Mouse (Mus musculus) embryonic facial prominence, embryonic 12.5 days (tissue): ENCODE measurements around the gene Park7. TPM values are rescaled to one million over a fixed set of nuclear protein-coding genes. Genes with fewer than 3 reads are reported as not detected.
"Not testable (repeated sequence)": the region's sequence is repeated elsewhere in the genome, so short reads cannot be mapped to it uniquely, and the experiment has no call there.

Experiments
- ATAC-seq: fragments of 200-750 bp; cut with Nextera tagmentation; 2 replicates; pipeline ENCODE4 v1.8.0; 2017; ENCODE audit not compliant: insufficient number of reproducible peaks, insufficient read depth, low FRiP score, low TSS enrichment
- H3K27ac ChIP-seq: fragments of 300-500 bp; sonication (generic); 2 replicates; pipeline ENCODE4 v1.5.1; 2016; ENCODE audit warnings: mild to moderate bottlenecking
- H3K27me3 ChIP-seq: fragments of 300-500 bp; sonication (generic); 2 replicates; pipeline ENCODE4 v1.6.1; 2016; ENCODE audit warnings: mild to moderate bottlenecking, moderate library complexity
- H3K36me3 ChIP-seq: fragments of 300-500 bp; sonication (generic); 2 replicates; pipeline ENCODE4 v1.6.1; 2016; ENCODE audit warnings: mild to moderate bottlenecking
- H3K4me1 ChIP-seq: fragments of 300-500 bp; sonication (generic); 2 replicates; pipeline ENCODE4 v1.6.1; 2016
- H3K4me2 ChIP-seq: fragments of 300-500 bp; sonication (generic); replicated peaks from 2 replicates; pipeline ENCODE4 v1.6.1; 2016; ENCODE audit warnings: mild to moderate bottlenecking, moderate library complexity
- H3K4me3 ChIP-seq: fragments of 300-500 bp; sonication (generic); 2 replicates; pipeline ENCODE4 v1.5.1; 2016; ENCODE audit warnings: mild to moderate bottlenecking
- H3K9ac ChIP-seq: fragments of 300-500 bp; sonication (generic); 2 replicates; pipeline ENCODE4 v1.6.1; 2016; ENCODE audit warnings: mild to moderate bottlenecking, moderate library complexity
- H3K9me3 ChIP-seq: fragments of 300-500 bp; sonication (generic); 2 replicates; pipeline ENCODE4 v1.6.1; 2016; ENCODE audit warnings: mild to moderate bottlenecking, moderate library complexity
- WGBS: fragments of 180-500 bp; shearing (Covaris S2); methylation state at CpG from one replicate; pipeline ENCODE4 v1.1.7; 2016; 5-methylcytosine and 5-hydroxymethylcytosine counted together
- polyA plus RNA-seq: library from polyadenylated mRNA; unstranded; fragments of >200 nt; fragmentation: Nextera tagmentation; extraction: Ambion mirVana; gene quantifications from 2 replicates; pipeline ENCODE4 v1.2.1, GENCODE M21; 2016

The Park7 gene
- polyA plus RNA-seq, 1 experiment from 2014 or later, result 425 TPM

DNA sequence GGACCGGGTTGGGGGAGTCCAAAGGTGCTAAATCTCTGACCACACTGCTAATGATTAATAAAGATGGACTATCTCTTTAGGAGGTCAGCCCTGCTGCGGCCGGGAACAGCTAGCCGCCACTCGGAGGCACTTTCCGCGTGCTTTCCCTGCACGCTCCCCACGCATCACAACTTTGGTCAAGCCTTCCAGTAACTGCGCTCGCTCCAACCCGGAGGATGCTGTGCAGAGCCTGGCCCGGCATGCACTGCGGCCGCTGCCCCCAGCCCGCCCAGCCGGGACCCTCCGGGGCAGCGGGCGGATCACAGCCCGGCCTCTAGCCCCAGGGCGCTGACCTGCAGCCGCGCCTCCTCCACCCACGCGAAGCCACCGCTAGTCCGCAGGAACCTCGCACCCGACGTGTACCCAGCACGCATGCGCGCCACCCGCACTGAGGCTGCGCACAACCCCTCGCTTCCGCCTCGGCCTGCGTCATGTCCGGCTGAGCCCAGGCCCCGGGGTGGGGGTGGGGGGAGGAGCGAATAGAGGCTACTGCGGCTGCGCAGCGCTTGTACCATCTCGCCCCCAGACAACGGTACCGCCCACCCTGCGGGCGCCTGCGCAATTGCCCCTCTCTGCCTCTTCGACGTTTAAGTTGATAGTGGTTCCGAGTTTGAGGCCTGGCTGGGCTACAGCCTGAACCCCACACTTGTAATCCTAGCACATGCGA lies 4.6 kb downstream of the Park7 start:
- Histone ChIP-seq H3K27ac (peak overlapping the region; percentile 90), H3K4me1 (peaks cover 11% of the 10 kb centered on the region; the same call in 1 of the 2 replicates)

GRCm38 (mm10) chr4:150908512-150908911 lies 5.7 kb downstream of the Park7 start:
- 79% methylated on average over 5 of the region's 5 CpGs for WGBS
- H3K36me3 ChIP-seq, result peaks cover 25% of the 10 kb centered on the region
- not testable (repeated sequence) for H3K27me3 ChIP-seq, H3K27ac ChIP-seq, H3K4me1 ChIP-seq, H3K9me3 ChIP-seq, ATAC-seq, H3K9ac ChIP-seq
- peak overlapping the region; percentile 96; the same call in 1 of the 2 replicates for H3K4me3 ChIP-seq
- peak overlapping the region; percentile 66 for H3K4me2 ChIP-seq

More for the DNA sequence above, 4.6 kb downstream of the Park7 start:
- H3K9ac ChIP-seq, result peak overlapping the region; percentile 93
- peak overlapping the region; percentile 96 for H3K4me3 ChIP-seq
- H3K9me3 ChIP-seq, result no peaks in the 10 kb centered on the region
- ATAC-seq, result peak; percentile 84
- 1% methylated on average over 56 of the region's 56 CpGs for WGBS
- H3K36me3 ChIP-seq, result peaks cover 16% of the 10 kb centered on the region
- H3K27me3 ChIP-seq, result no peaks in the 10 kb centered on the region
- peak overlapping the region; percentile 66 for H3K4me2 ChIP-seq

DNA sequence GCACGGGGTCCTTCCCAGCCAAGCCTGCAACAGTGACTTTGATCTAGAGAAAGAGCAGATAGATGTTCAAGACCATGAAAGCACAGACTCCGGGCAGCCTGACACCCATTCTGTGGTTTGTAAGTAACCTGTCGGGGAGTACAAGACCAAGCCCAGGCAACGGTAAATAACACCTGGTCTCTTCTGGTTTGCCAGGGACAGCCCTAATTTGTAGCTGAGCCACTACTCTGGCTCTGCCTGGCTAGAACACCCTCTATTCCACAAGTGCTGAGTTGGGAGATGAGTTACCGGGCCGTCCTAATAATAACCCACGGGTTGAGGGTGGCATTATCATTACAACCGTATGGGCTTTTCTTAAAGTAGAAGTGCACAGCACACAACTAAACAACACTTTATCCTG lies 7.1 kb downstream of the Park7 start:
- Histone ChIP-seq H3K4me1 (peaks cover 3% of the 10 kb centered on the region; the same call in 1 of the 2 replicates), H3K27ac (no peak overlapping the region), H3K36me3 (peaks cover 39% of the 10 kb centered on the region), H3K9me3 (no peaks in the 10 kb centered on the region), H3K4me2 (no peak overlapping the region), H3K4me3 (no peak overlapping the region), H3K9ac (no peak overlapping the region), H3K27me3 (no peaks in the 10 kb centered on the region)
- WGBS, result 95% methylated on average over 8 of the region's 8 CpGs
- ATAC-seq, result no peak

DNA sequence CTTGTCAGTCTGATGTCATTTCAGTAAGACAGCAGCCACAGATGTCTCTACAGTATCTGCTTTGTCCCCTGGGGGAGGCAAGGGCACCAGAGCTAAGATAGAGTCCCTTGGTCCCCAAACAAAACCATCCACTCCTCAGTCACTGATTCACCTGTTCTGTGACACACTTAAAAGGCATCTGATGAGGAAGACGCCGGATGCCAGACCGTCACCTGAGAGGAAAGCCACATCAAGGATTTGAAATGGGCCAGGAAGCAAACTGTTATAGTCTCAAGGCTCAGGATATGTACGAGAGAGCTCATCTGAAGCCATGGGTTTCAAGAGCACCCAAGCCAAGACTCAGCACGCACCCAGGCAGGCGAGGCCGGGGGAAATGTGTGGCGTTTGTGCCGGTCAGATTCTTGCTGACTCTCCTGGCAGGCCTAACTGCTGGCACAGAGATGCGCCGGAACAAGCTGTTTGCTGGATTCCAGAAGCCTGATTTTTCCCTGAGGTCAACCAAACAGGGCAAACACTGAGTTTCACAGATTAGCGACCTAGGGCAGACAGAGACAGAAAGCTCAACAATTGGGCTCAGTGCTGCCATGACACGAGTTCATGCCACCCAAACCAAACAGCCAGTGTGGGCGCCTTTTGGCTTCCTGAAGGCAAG lies 11.0 kb downstream of the Park7 start:
- Histone ChIP-seq H3K36me3 (peaks cover 74% of the 10 kb centered on the region), H3K27me3 (no peaks in the 10 kb centered on the region)

DNA sequence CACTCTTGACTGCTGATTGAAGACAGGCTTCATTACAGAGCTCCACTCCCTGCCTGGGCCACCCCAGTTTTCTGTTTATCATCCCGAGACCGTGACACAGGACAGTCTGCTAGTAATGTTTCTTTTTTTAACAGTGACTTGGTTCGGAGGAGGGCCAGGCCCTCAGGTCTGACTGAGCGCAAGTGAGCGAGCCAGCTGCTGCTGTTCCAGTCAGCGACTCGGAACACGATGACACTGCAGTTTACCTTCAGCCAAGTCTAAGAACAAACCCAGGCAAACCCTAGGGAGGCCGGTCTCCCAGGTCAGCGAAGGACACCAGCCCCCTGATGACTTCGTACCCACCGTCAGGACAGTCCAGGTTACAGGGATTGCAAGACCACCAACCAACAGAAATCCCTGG lies 12.2 kb downstream of the Park7 start:
- 90% methylated on average over 12 of the region's 12 CpGs for WGBS
- peaks cover 85% of the 10 kb centered on the region for H3K36me3 ChIP-seq
- no peak overlapping the region for H3K4me3 ChIP-seq
- H3K4me1 ChIP-seq, result no peaks in the 10 kb centered on the region
- ATAC-seq, result no peak
- H3K9ac ChIP-seq, result no peak overlapping the region
- no peak overlapping the region for H3K4me2 ChIP-seq
- no peak overlapping the region for H3K27ac ChIP-seq
- no peaks in the 10 kb centered on the region for H3K27me3 ChIP-seq
- H3K9me3 ChIP-seq, result no peaks in the 10 kb centered on the region

More for the DNA sequence above, 11.0 kb downstream of the Park7 start:
- Histone ChIP-seq H3K9me3 (no peaks in the 10 kb centered on the region), H3K4me2 (no peak overlapping the region), H3K4me3 (no peak overlapping the region), H3K9ac (no peak overlapping the region), H3K27ac (no peak overlapping the region), H3K4me1 (no peaks in the 10 kb centered on the region; the same call in 1 of the 2 replicates)
- no peak for ATAC-seq
- WGBS, result 91% methylated on average over 14 of the region's 14 CpGs

GRCm38 (mm10) chr4:150901651-150902050 lies 12.6 kb downstream of the Park7 start:
- peaks cover 86% of the 10 kb centered on the region for H3K36me3 ChIP-seq
- H3K4me1 ChIP-seq, result no peaks in the 10 kb centered on the region
- no peak overlapping the region for H3K9ac ChIP-seq
- H3K27me3 ChIP-seq, result no peaks in the 10 kb centered on the region
- H3K27ac ChIP-seq, result no peak overlapping the region
- 57% methylated on average over 9 of the region's 9 CpGs for WGBS
- ATAC-seq, result no peak
- H3K4me2 ChIP-seq, result no peak overlapping the region
- H3K9me3 ChIP-seq, result no peaks in the 10 kb centered on the region
- no peak overlapping the region for H3K4me3 ChIP-seq

DNA sequence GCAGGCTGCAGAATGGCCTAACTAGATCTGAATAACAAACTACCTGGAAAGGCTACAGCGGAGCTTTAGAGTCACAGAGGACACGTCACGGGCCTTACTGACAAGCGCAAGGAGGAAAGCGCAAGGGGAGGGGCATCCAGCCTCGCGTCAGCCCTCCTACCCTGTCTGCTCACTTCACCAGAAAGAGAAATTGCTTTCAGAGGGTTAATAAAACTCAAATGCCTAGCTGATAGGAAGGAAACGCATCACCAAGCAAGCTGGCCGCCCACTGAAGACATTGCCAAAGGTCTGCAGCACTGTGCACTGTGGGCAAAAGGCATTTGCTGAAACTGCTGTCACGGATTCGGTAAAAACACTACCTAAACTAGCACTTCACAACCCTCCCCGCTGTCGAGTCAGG lies 13.8 kb downstream of the Park7 start:
- peaks cover 90% of the 10 kb centered on the region for H3K36me3 ChIP-seq
- H3K27me3 ChIP-seq, result no peaks in the 10 kb centered on the region
- no peak overlapping the region for H3K4me3 ChIP-seq
- no peaks in the 10 kb centered on the region for H3K4me1 ChIP-seq
- no peak overlapping the region for H3K27ac ChIP-seq
- no peaks in the 10 kb centered on the region for H3K9me3 ChIP-seq
- no peak overlapping the region for H3K9ac ChIP-seq
- WGBS, result 95% methylated on average over 13 of the region's 13 CpGs
- no peak for ATAC-seq
- no peak overlapping the region for H3K4me2 ChIP-seq

DNA sequence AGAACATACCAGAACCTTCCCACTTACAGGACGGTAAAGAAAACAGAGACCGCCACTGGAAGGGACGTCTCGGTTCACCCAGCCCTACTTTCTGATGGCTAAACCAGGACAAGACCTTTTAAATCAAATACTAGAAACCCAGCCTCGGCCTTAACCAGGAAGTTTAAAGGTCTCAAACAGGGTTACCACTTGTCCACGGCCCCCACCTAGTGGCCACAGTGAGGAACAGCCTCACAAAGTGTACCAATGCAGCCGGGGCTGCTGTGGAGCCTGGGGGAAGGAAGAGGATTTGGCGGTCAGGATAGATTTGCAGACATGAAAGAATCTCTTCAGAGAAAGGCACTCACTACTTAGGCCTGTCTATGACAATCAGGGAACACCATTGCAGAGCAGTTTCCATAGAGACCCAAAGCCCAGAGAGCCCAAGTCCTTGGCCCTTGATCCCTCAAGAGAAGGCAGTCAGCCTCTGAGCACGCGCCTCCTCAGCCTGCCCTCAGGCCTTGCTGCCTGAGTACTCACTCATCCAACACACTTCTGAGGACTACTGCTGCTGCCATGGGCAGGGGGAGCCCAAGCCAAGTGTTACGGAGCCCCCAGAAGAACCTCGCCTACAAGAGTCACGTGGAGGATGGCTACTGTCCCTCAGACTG lies 15.4 kb downstream of the Park7 start:
- ATAC-seq, result no peak
- 55% methylated on average over 13 of the region's 13 CpGs for WGBS

GRCm38 (mm10) chr4:150896896-150897624 lies 17.2 kb downstream of the Park7 start:
- H3K4me2 ChIP-seq, result no peak overlapping the region
- no peaks in the 10 kb centered on the region for H3K27me3 ChIP-seq
- ATAC-seq, result no peak
- H3K36me3 ChIP-seq, result peaks cover 60% of the 10 kb centered on the region
- no peak overlapping the region for H3K9ac ChIP-seq
- H3K27ac ChIP-seq, result no peak overlapping the region
- no peaks in the 10 kb centered on the region for H3K9me3 ChIP-seq
- WGBS, result 94% methylated on average over 26 of the region's 26 CpGs
- H3K4me3 ChIP-seq, result no peak overlapping the region
- no peaks in the 10 kb centered on the region for H3K4me1 ChIP-seq

More for the DNA sequence above, 15.4 kb downstream of the Park7 start:
- Histone ChIP-seq H3K4me2 (no peak overlapping the region), H3K27ac (no peak overlapping the region), H3K36me3 (peaks cover 78% of the 10 kb centered on the region), H3K9ac (no peak overlapping the region), H3K4me1 (no peaks in the 10 kb centered on the region), H3K9me3 (no peaks in the 10 kb centered on the region), H3K4me3 (no peak overlapping the region), H3K27me3 (no peaks in the 10 kb centered on the region)

GRCm38 (mm10) chr4:150894718-150895501 lies 19.3 kb downstream of the Park7 start:
- no peak overlapping the region for H3K4me3 ChIP-seq
- H3K27ac ChIP-seq, result no peak overlapping the region
- ATAC-seq, result no peak
- WGBS, result 57% methylated on average over 8 of the region's 8 CpGs
- peaks cover 38% of the 10 kb centered on the region for H3K36me3 ChIP-seq
- no peaks in the 10 kb centered on the region for H3K27me3 ChIP-seq
- H3K9me3 ChIP-seq, result no peaks in the 10 kb centered on the region
- peaks cover 6% of the 10 kb centered on the region; the same call in 1 of the 2 replicates for H3K4me1 ChIP-seq
- no peak overlapping the region for H3K4me2 ChIP-seq
- no peak overlapping the region for H3K9ac ChIP-seq

- Histone ChIP-seq H3K27ac (no peak overlapping the region), H3K36me3 (peaks cover 6% of the 10 kb centered on the region; the same call in 1 of the 2 replicates), H3K4me3 (no peak overlapping the region), H3K27me3 (no peaks in the 10 kb centered on the region), H3K9me3 (no peaks in the 10 kb centered on the region), H3K9ac (no peak overlapping the region), H3K4me2 (no peak overlapping the region), H3K4me1 (peaks cover 10% of the 10 kb centered on the region; the same call in 1 of the 2 replicates)
- no peak for ATAC-seq
- 74% methylated on average over 5 of the region's 5 CpGs for WGBS
These were observed 22.9 kb downstream of the Park7 start for GRCm38 (mm10) chr4:150891308-150891707.
